Mouse (Mus musculus) cerebellum, adult 8-10 months (tissue): ENCODE data around the gene Ap1ar.

Source experiments
- DNase-seq: peaks from one replicate; pipeline ENCODE4 v3.0.0; 2022

The Ap1ar gene

GRCm38 (mm10) chr3:127837154-127837865 is at the start of gene Ap1ar:
Ap1ar (minus strand) TSS chr3:127837523.
- DNase-seq = peak; percentile 94

- DNase-seq = no peak
Observed at GRCm38 (mm10) chr3:127881684-127882083, 44.4 kb upstream of the Ap1ar start.

- DNase-seq = no peak
Observed at GRCm38 (mm10) chr3:127879968-127880367, 42.6 kb upstream of the Ap1ar start.

- no peak for DNase-seq
Observed at GRCm38 (mm10) chr3:127875509-127875908, 38.2 kb upstream of the Ap1ar start.

GRCm38 (mm10) chr3:127875059-127875458 is 37.7 kb upstream of the Ap1ar start:
- no peak for DNase-seq

GRCm38 (mm10) chr3:127874254-127874883 is 37.0 kb upstream of the Ap1ar start:
- no peak for DNase-seq

- no peak for DNase-seq
Observed at GRCm38 (mm10) chr3:127871575-127871974, 34.3 kb upstream of the Ap1ar start.

- no peak for DNase-seq
Observed at GRCm38 (mm10) chr3:127868880-127869279, 31.6 kb upstream of the Ap1ar start.

- DNase-seq = no peak
Observed at GRCm38 (mm10) chr3:127868046-127868758, 30.9 kb upstream of the Ap1ar start.

GRCm38 (mm10) chr3:127864242-127864641 is 26.9 kb upstream of the Ap1ar start:
- no peak for DNase-seq

- no peak for DNase-seq
Observed at GRCm38 (mm10) chr3:127863571-127863970, 26.2 kb upstream of the Ap1ar start.

- no peak for DNase-seq
Observed at GRCm38 (mm10) chr3:127862479-127862878, 25.2 kb upstream of the Ap1ar start.

GRCm38 (mm10) chr3:127861340-127861739 is 24.0 kb upstream of the Ap1ar start:
- no peak for DNase-seq

GRCm38 (mm10) chr3:127853431-127854206 is 16.3 kb upstream of the Ap1ar start:
- DNase-seq = peak; percentile 67

GRCm38 (mm10) chr3:127852722-127853121 is 15.4 kb upstream of the Ap1ar start:
- DNase-seq = no peak

- no peak for DNase-seq
Observed at GRCm38 (mm10) chr3:127850776-127851646, 13.7 kb upstream of the Ap1ar start.

- no peak for DNase-seq
Observed at GRCm38 (mm10) chr3:127849922-127850321, 12.6 kb upstream of the Ap1ar start.

GRCm38 (mm10) chr3:127848088-127848808 is 10.9 kb upstream of the Ap1ar start:
- DNase-seq = no peak

- no peak for DNase-seq
Observed at GRCm38 (mm10) chr3:127843941-127844327, 6.6 kb upstream of the Ap1ar start.

- DNase-seq = no peak
Observed at GRCm38 (mm10) chr3:127843324-127843940, 6.1 kb upstream of the Ap1ar start.

- no peak for DNase-seq
Observed at GRCm38 (mm10) chr3:127841926-127842325, 4.6 kb upstream of the Ap1ar start.
